Mouse (Mus musculus): ENCODE results near the gene Sgcd.

DNA sequence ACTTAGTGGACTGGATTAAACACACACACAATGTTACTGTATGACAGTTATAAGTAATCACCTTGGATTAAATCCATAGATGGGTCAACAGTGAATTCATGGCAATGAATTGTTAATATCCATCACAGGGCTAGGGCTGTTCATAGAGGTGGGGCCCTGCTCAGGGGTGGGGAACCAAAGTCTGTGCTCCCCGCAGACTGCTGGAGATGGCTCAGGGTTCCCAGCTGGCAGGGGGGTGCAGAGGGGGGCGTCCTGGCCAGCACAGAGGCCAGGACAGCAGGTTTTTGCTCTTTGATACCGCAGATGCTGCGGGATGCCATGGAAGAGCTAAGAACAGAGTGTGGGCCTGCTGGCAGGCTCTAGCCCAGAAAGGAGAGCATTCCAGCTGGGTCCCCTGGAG, 378.9 kb downstream of the Sgcd start:
- TF ChIP-seq CTCF (IDR thresholded peaks at IDR 0.05) (no peak), EP300 (IDR thresholded peaks at IDR 0.05) (no peak)

Data from lung, postnatal 0 days (tissue).